Mouse (Mus musculus) G1E-ER4 (cell line): ENCODE measurements around the gene Havcr2. TPM values are rescaled to one million over a fixed set of nuclear protein-coding genes. Genes with fewer than 3 reads are reported as not detected.

Source experiments
- GATA1 ChIP-seq: IDR thresholded peaks from one replicate; pipeline ENCODE4 v1.8.0; 2012; ENCODE audit warnings: low read length, inconsistent platforms
- polyA plus RNA-seq: library from polyadenylated mRNA; stranded (reverse); fragments of >175 nt; gene quantifications from 2 replicates; pipeline ENCODE4 v1.2.3, GENCODE M21; 2012

Gene Havcr2
- polyA plus RNA-seq, 1 experiment = 1.2 TPM

DNA sequence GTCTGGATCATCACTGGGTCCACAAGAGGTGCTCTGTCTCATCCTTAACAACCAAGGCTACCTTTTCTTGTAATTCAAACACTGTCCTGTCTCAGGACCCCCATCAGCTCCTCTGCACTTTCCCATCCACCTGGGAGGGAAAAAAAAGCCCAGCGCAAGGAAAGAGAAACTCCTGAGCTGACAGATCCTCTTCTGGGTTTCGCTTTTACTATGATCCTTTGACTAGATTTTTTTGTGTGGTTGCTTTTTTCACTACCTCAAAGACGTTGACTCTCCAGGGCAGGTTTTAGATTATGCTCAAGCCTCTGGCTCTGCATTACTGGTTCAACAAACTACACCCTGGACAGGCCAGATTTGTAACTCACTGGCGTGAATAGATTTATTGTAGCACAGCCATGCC is 75.4 kb downstream of the Havcr2 start:
- no peak for TF ChIP-seq GATA1

Other genes starting within 250 kb of the Havcr2 start
- not detected in 2 replicates for gene Fndc9, start 219.4 kb upstream of the Havcr2 start, polyA plus RNA-seq
- gene Cyfip2, start 142.1 kb upstream of the Havcr2 start, polyA plus RNA-seq = 0.44 and 0.51 TPM in 2 replicates
- gene Itk, start 65.4 kb upstream of the Havcr2 start, polyA plus RNA-seq = 0.05 and 0.15 TPM in 2 replicates
- gene Fam71b, start 58.4 kb upstream of the Havcr2 start, polyA plus RNA-seq = not detected in 2 replicates
- gene Med7, start 18.0 kb upstream of the Havcr2 start, polyA plus RNA-seq = 197 and 278 TPM in 2 replicates
- gene Gm12169, start 69.3 kb downstream of the Havcr2 start, polyA plus RNA-seq = not detected in 2 replicates
- not detected in 2 replicates for gene BC053393, start 116.6 kb downstream of the Havcr2 start, polyA plus RNA-seq
- gene Dppa1, start 174.3 kb downstream of the Havcr2 start, polyA plus RNA-seq = not detected in 2 replicates